In genomic region chr6:113451839-113452238, GRCm38 (mm10) we compare ENCODE assay signal across 17 mouse cellular contexts. TPM values are rescaled to one million over a fixed set of nuclear protein-coding genes. Genes with fewer than 3 reads are reported as not detected.
DNase-seq lines count a peak whose midpoint lies in the region; ATAC-seq and TF ChIP-seq lines count a peak whose summit lies in the region.
"Had no signal": no experiment of that assay in that cellular context is flagged by ENCODE, and none has a peak within 500 bp of the region (broad histone marks: within the 10 kb centered on the region; RNA-seq: fewer than 3 reads in every experiment).

No protein-coding gene starts in this region.

- 12% methylated on average over 2 of the region's 2 CpGs for WGBS in kidney, adult 2 months
- WGBS in intestine, embryonic 16.5 days, result 70% methylated on average over 2 of the region's 2 CpGs

- no peak for TF ChIP-seq POLR2A in kidney, adult 2 months (IDR thresholded peaks at IDR 0.05; ENCODE audit: low read depth, low read length)
- no peak for TF ChIP-seq POLR2A in testis, adult 2 months (IDR thresholded peaks at IDR 0.05; ENCODE audit: control insufficient read depth, low read depth, low read length)

- H3K27ac ChIP-seq in kidney, adult 2 months (ENCODE audit: insufficient read depth, low read depth, low read length), result peak overlapping the region; percentile 69
- peak overlapping the region; percentile 10; the same call in 1 of the 2 replicates for H3K27ac ChIP-seq in testis, adult 2 months (ENCODE audit: control insufficient read depth, insufficient read depth, low read depth, low read length)
- H3K27ac ChIP-seq in intestine, embryonic 16.5 days (ENCODE audit: low read length), result no peak overlapping the region

- H3K9ac ChIP-seq in intestine, embryonic 16.5 days (ENCODE audit: low read depth, low read length), result no peak overlapping the region

- H3K4me3 ChIP-seq in kidney, adult 2 months (ENCODE audit: insufficient read depth, low read depth, low read length), result no peak overlapping the region
- H3K4me3 ChIP-seq in testis, adult 2 months (ENCODE audit: control insufficient read depth, low read depth, low read length), result no peak overlapping the region
- H3K4me3 ChIP-seq in intestine, embryonic 16.5 days (ENCODE audit: low read length), result no peak overlapping the region
- H3K4me3 ChIP-seq: megakaryocyte, embryonic 14.5 days had no signal

- no peak overlapping the region for H3K4me2 ChIP-seq in intestine, embryonic 16.5 days (ENCODE audit: low read depth, low read length)

- peaks cover 17% of the 10 kb centered on the region for H3K4me1 ChIP-seq in kidney, adult 2 months (ENCODE audit: control insufficient read depth, insufficient read depth, low read length)
- no peaks in the 10 kb centered on the region for H3K4me1 ChIP-seq in testis, adult 2 months (ENCODE audit: control insufficient read depth, insufficient read depth, low read length)
- H3K4me1 ChIP-seq in intestine, embryonic 16.5 days (ENCODE audit: control insufficient read depth, insufficient read depth, low read length), result no peaks in the 10 kb centered on the region

- no peak for TF ChIP-seq CTCF in kidney, adult 2 months (conservative IDR thresholded peaks at IDR 0.05; ENCODE audit: insufficient read depth, insufficient read length, low read depth, low read length)
- TF ChIP-seq CTCF in testis, adult 2 months (IDR thresholded peaks at IDR 0.05; ENCODE audit: control insufficient read depth, insufficient read depth, insufficient replicate concordance, low read depth, low read length), result no peak

- H3K9me3 ChIP-seq in intestine, embryonic 16.5 days (ENCODE audit: control insufficient read depth, low read length), result no peaks in the 10 kb centered on the region
- H3K9me3 ChIP-seq: megakaryocyte, embryonic 14.5 days had no signal

- H3K27me3 ChIP-seq in kidney, adult 2 months (replicated peaks; ENCODE audit: control insufficient read depth, insufficient read depth, low read length), result no peaks in the 10 kb centered on the region
- no peaks in the 10 kb centered on the region for H3K27me3 ChIP-seq in testis, adult 2 months (ENCODE audit: control insufficient read depth, insufficient read depth, low read length)
- no peaks in the 10 kb centered on the region for H3K27me3 ChIP-seq in intestine, embryonic 16.5 days (replicated peaks; ENCODE audit: control insufficient read depth, insufficient read depth, low read length)
- H3K27me3 ChIP-seq: CH12.LX had no signal

- no peaks in the 10 kb centered on the region; the same call in 1 of the 2 replicates for H3K36me3 ChIP-seq in kidney, adult 2 months (ENCODE audit: control insufficient read depth, insufficient read depth, low read length)
- H3K36me3 ChIP-seq in testis, adult 2 months (ENCODE audit: control insufficient read depth, insufficient read depth, low read length), result peaks cover 1% of the 10 kb centered on the region; the same call in 1 of the 2 replicates
- H3K36me3 ChIP-seq in intestine, embryonic 16.5 days (ENCODE audit: control insufficient read depth, insufficient read depth, low read length), result peaks cover 16% of the 10 kb centered on the region; the same call in 1 of the 2 replicates

- peak; percentile 37 to 69 for DNase-seq in cerebellum, postnatal 14 days
- DNase-seq in cerebellum, adult 11 months, result no peak
- peak; percentile 74 for DNase-seq in kidney, adult 2 months
- DNase-seq in kidney, postnatal 25 days, result no peak
- no peak for DNase-seq in testis, postnatal 10 days (ENCODE audit: low spot score)
- no peak for DNase-seq in adrenal gland, postnatal 4 days (ENCODE audit: low spot score in 2 of 2)
- DNase-seq: cerebellum, adult 18-20 months; gastrocnemius, postnatal 10 days; heart, postnatal 14 days; layer of hippocampus, postnatal 36 days; thymus, postnatal 25 days had no signal

- no peak for ATAC-seq in intestine, embryonic 16.5 days

RNA-seq across cellular contexts. Expression of gene Il17re, which starts 6.4 kb away (rescaled TPM):
- polyA plus RNA-seq in kidney, adult 2 months (2012; rRNA removed), result 25.7 and 41.4 TPM in 2 replicates
- polyA plus RNA-seq in testis, adult 2 months (2012; rRNA removed), result 6.1 and 7.8 TPM in 2 replicates
- 1 to 10 TPM in 1 of 2 experiments, under 1 TPM in 1; 0.90 to 2.5 TPM for total RNA-seq in adrenal gland, postnatal 4 days (2021)
- 7.7 and 9.5 TPM in 2 replicates for polyA plus RNA-seq in intestine, embryonic 16.5 days (2015; fragmentation: Nextera tagmentation; extraction: Ambion mirVana)

RNA-seq across cellular contexts. Expression of gene Jagn1, which starts 9.5 kb away (rescaled TPM):
- 81.6 and 82.0 TPM in 2 replicates for polyA plus RNA-seq in kidney, adult 2 months (2012; rRNA removed)
- 51.8 and 62.2 TPM in 2 replicates for polyA plus RNA-seq in testis, adult 2 months (2012; rRNA removed)
- 10 to 100 TPM; 47.8 to 49.2 TPM for total RNA-seq in adrenal gland, postnatal 4 days (2021)
- 82.6 and 89.7 TPM in 2 replicates for polyA plus RNA-seq in intestine, embryonic 16.5 days (2015; fragmentation: Nextera tagmentation; extraction: Ambion mirVana)

RNA-seq across cellular contexts. Expression of gene Cidec, which starts 16.3 kb away (rescaled TPM):
- polyA plus RNA-seq in kidney, adult 2 months (2012; rRNA removed), result 102 and 137 TPM in 2 replicates
- 1.7 and 5.7 TPM in 2 replicates for polyA plus RNA-seq in testis, adult 2 months (2012; rRNA removed)
- 10 to 100 TPM; 49.8 to 62.1 TPM for total RNA-seq in adrenal gland, postnatal 4 days (2021)
- 24.4 and 35.0 TPM in 2 replicates for polyA plus RNA-seq in intestine, embryonic 16.5 days (2015; fragmentation: Nextera tagmentation; extraction: Ambion mirVana)
- total RNA-seq: CH12.LX; layer of hippocampus, postnatal 36 days; neutrophil, adult 5-6 weeks had no signal
- polyA plus RNA-seq: limb, embryonic 11.5 days had no signal

RNA-seq across cellular contexts. Expression of gene Il17rc, which starts 19.4 kb away (rescaled TPM):
- polyA plus RNA-seq in kidney, adult 2 months (2012; rRNA removed), result 37.6 and 41.8 TPM in 2 replicates
- 3.7 and 4.9 TPM in 2 replicates for polyA plus RNA-seq in testis, adult 2 months (2012; rRNA removed)
- 10 to 100 TPM; 22.7 to 25.4 TPM for total RNA-seq in adrenal gland, postnatal 4 days (2021)
- 34.6 and 38.0 TPM in 2 replicates for polyA plus RNA-seq in intestine, embryonic 16.5 days (2015; fragmentation: Nextera tagmentation; extraction: Ambion mirVana)
- total RNA-seq: CH12.LX; neutrophil, adult 5-6 weeks had no signal

RNA-seq across cellular contexts. Expression of gene Creld1, which starts 31.3 kb away (rescaled TPM):
- polyA plus RNA-seq in kidney, adult 2 months (2012; rRNA removed), result 22.3 and 23.6 TPM in 2 replicates
- 4.6 and 5.0 TPM in 2 replicates for polyA plus RNA-seq in testis, adult 2 months (2012; rRNA removed)
- total RNA-seq in adrenal gland, postnatal 4 days (2021), result 10 to 100 TPM; 40.6 to 44.1 TPM
- 20.6 and 22.9 TPM in 2 replicates for polyA plus RNA-seq in intestine, embryonic 16.5 days (2015; fragmentation: Nextera tagmentation; extraction: Ambion mirVana)

Comparison
In these comparisons a context has a peak if more than half of its experiments do, and no peak if none do; other contexts are left out.
1. DNase-seq: peak in cerebellum, postnatal 14 days (2 of 2) and kidney, adult 2 months (single experiment); none in cerebellum, adult 11 months (single experiment), kidney, postnatal 25 days (0 of 2), testis, postnatal 10 days (single experiment) and adrenal gland, postnatal 4 days (0 of 2).